Mouse (Mus musculus): Measurements from ENCODE around the gene Rfx4. TPM values are rescaled to one million over a fixed set of nuclear protein-coding genes. Genes with fewer than 3 reads are reported as not detected.

Gene Rfx4
- polyA plus RNA-seq, 1 experiment from 2014 or later = 0.19 TPM

- no peaks in the 10 kb centered on the region for H3K36me3 ChIP-seq (ENCODE audit: control insufficient read depth, insufficient read depth, low read length)
- H3K4me2 ChIP-seq (replicated peaks; ENCODE audit: low read depth, low read length) = no peak overlapping the region
- H3K27ac ChIP-seq (ENCODE audit: low read depth, low read length) = no peak overlapping the region
- no peaks in the 10 kb centered on the region for H3K9me3 ChIP-seq (ENCODE audit: control insufficient read depth, low read length)
- no peak overlapping the region for H3K4me3 ChIP-seq (ENCODE audit: low read length)
- 66% methylated on average over 10 of the region's 10 CpGs for WGBS
- ATAC-seq (ENCODE audit: low FRiP score, low TSS enrichment) = no peak
- H3K9ac ChIP-seq (ENCODE audit: low read depth, low read length) = no peak overlapping the region
- H3K27me3 ChIP-seq (ENCODE audit: control insufficient read depth, insufficient read depth, low read length) = no peaks in the 10 kb centered on the region
- no peaks in the 10 kb centered on the region for H3K4me1 ChIP-seq (ENCODE audit: control insufficient read depth, insufficient read depth, low read length)
Measured at GRCm38 (mm10) chr10:84768766-84769165, 12.9 kb downstream of the Rfx4 start.

DNA sequence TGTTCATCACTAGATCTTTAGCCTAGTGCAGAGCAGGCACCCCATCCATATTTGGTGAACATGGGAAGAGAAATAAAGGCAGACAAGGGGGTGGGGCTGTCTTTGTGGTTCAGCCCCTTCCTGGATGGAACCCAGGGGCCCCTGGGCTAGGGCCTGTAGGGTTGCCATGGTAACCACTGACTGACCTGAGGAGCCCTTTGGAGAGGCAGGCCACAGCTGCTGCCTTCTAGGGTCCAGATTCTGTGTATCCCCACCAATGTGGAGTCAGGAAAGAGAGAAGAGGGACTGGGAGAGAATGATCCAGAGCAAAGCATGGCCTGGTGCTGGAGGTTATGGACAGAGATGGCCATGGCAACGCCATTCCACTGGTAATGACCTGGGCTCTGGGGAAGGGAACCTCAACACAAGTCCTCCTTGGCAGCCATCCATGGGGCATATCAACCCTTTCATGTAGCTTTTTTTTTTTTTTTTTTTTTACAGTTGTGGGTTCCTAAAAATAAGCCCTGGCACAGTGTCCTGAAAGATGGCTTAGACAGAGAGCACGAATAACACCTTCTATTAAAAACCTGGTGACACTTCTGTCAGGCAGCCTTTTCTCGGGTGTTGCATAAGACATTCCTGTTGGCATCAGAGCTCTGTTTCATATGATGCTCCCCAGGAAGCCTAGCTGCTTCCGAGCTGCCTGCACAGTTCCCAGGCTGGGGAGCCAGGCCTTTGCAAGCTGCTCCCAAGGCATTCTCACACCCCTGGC lies 16.7 kb downstream of the Rfx4 start:
- 88% methylated on average over 4 of the region's 4 CpGs for WGBS
- Histone ChIP-seq H3K4me3 (ENCODE audit: low read length) (no peak overlapping the region), H3K27ac (ENCODE audit: low read depth, low read length) (no peak overlapping the region), H3K27me3 (ENCODE audit: control insufficient read depth, insufficient read depth, low read length) (no peaks in the 10 kb centered on the region), H3K4me1 (ENCODE audit: control insufficient read depth, insufficient read depth, low read length) (no peaks in the 10 kb centered on the region), H3K36me3 (ENCODE audit: control insufficient read depth, insufficient read depth, low read length) (no peaks in the 10 kb centered on the region), H3K9me3 (ENCODE audit: control insufficient read depth, low read length) (no peaks in the 10 kb centered on the region), H3K9ac (ENCODE audit: low read depth, low read length) (no peak overlapping the region), H3K4me2 (replicated peaks; ENCODE audit: low read depth, low read length) (no peak overlapping the region)
- no peak for ATAC-seq (ENCODE audit: low FRiP score, low TSS enrichment)

- no peak for ATAC-seq (ENCODE audit: low FRiP score, low TSS enrichment)
- no peaks in the 10 kb centered on the region for H3K4me1 ChIP-seq (ENCODE audit: control insufficient read depth, insufficient read depth, low read length)
Measured at GRCm38 (mm10) chr10:84773889-84774288, 18.0 kb downstream of the Rfx4 start.

DNA sequence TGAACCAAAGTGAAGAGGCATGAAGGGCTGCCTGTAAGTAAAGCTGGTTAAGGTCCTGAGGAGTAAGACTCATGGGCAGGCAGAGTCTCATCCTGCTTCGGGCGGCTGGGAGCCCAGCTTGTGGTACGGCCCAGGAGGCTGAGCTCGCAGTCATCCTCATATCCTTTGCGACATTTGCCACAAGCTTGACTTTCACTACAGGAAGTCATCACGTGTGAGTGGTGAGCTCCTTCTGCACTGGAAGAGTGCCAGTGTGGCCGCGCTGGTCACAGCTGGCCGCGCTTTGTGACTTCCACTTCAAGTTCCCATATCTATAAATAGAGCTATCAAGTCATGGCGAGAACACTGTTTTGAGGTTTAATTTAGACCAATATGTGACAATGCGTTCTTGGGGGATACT lies 18.7 kb downstream of the Rfx4 start:
- Histone ChIP-seq H3K4me1 (ENCODE audit: control insufficient read depth, insufficient read depth, low read length) (no peaks in the 10 kb centered on the region), H3K9ac (ENCODE audit: low read depth, low read length) (no peak overlapping the region), H3K27ac (ENCODE audit: low read depth, low read length) (no peak overlapping the region), H3K27me3 (ENCODE audit: control insufficient read depth, insufficient read depth, low read length) (no peaks in the 10 kb centered on the region), H3K9me3 (ENCODE audit: control insufficient read depth, low read length) (no peaks in the 10 kb centered on the region), H3K4me3 (ENCODE audit: low read length) (no peak overlapping the region), H3K4me2 (replicated peaks; ENCODE audit: low read depth, low read length) (no peak overlapping the region), H3K36me3 (ENCODE audit: control insufficient read depth, insufficient read depth, low read length) (no peaks in the 10 kb centered on the region)
- 79% methylated on average over 12 of the region's 12 CpGs for WGBS
- no peak for ATAC-seq (ENCODE audit: low FRiP score, low TSS enrichment)

More at GRCm38 (mm10) chr10:84773889-84774288, 18.0 kb downstream of the Rfx4 start:
- no peaks in the 10 kb centered on the region for H3K9me3 ChIP-seq (ENCODE audit: control insufficient read depth, low read length)
- no peaks in the 10 kb centered on the region for H3K36me3 ChIP-seq (ENCODE audit: control insufficient read depth, insufficient read depth, low read length)
- no peak overlapping the region for H3K27ac ChIP-seq (ENCODE audit: low read depth, low read length)
- WGBS = 89% methylated on average over 4 of the region's 4 CpGs
- H3K4me3 ChIP-seq (ENCODE audit: low read length) = no peak overlapping the region
- H3K27me3 ChIP-seq (ENCODE audit: control insufficient read depth, insufficient read depth, low read length) = no peaks in the 10 kb centered on the region
- no peak overlapping the region for H3K9ac ChIP-seq (ENCODE audit: low read depth, low read length)
- H3K4me2 ChIP-seq (replicated peaks; ENCODE audit: low read depth, low read length) = no peak overlapping the region

GRCm38 (mm10) chr10:84777109-84777508 lies 21.2 kb downstream of the Rfx4 start:
- H3K4me3 ChIP-seq (ENCODE audit: low read length) = no peak overlapping the region
- H3K9me3 ChIP-seq (ENCODE audit: control insufficient read depth, low read length) = no peaks in the 10 kb centered on the region
- no peaks in the 10 kb centered on the region for H3K4me1 ChIP-seq (ENCODE audit: control insufficient read depth, insufficient read depth, low read length)
- no peak overlapping the region for H3K9ac ChIP-seq (ENCODE audit: low read depth, low read length)
- no peak overlapping the region for H3K4me2 ChIP-seq (replicated peaks; ENCODE audit: low read depth, low read length)
- 70% methylated on average over 5 of the region's 5 CpGs for WGBS
- ATAC-seq (ENCODE audit: low FRiP score, low TSS enrichment) = no peak
- no peak overlapping the region for H3K27ac ChIP-seq (ENCODE audit: low read depth, low read length)
- no peaks in the 10 kb centered on the region for H3K36me3 ChIP-seq (ENCODE audit: control insufficient read depth, insufficient read depth, low read length)
- H3K27me3 ChIP-seq (ENCODE audit: control insufficient read depth, insufficient read depth, low read length) = no peaks in the 10 kb centered on the region

- H3K4me1 ChIP-seq (ENCODE audit: control insufficient read depth, insufficient read depth, low read length) = no peaks in the 10 kb centered on the region
- H3K4me3 ChIP-seq (ENCODE audit: low read length) = no peak overlapping the region
- H3K4me2 ChIP-seq (replicated peaks; ENCODE audit: low read depth, low read length) = no peak overlapping the region
- no peaks in the 10 kb centered on the region for H3K9me3 ChIP-seq (ENCODE audit: control insufficient read depth, low read length)
- no peaks in the 10 kb centered on the region for H3K27me3 ChIP-seq (ENCODE audit: control insufficient read depth, insufficient read depth, low read length)
- no peak for ATAC-seq (ENCODE audit: low FRiP score, low TSS enrichment)
- H3K27ac ChIP-seq (ENCODE audit: low read depth, low read length) = no peak overlapping the region
- 87% methylated on average over 7 of the region's 7 CpGs for WGBS
- no peaks in the 10 kb centered on the region for H3K36me3 ChIP-seq (ENCODE audit: control insufficient read depth, insufficient read depth, low read length)
- H3K9ac ChIP-seq (ENCODE audit: low read depth, low read length) = no peak overlapping the region
Measured at GRCm38 (mm10) chr10:84777974-84778373, 22.1 kb downstream of the Rfx4 start.

DNA sequence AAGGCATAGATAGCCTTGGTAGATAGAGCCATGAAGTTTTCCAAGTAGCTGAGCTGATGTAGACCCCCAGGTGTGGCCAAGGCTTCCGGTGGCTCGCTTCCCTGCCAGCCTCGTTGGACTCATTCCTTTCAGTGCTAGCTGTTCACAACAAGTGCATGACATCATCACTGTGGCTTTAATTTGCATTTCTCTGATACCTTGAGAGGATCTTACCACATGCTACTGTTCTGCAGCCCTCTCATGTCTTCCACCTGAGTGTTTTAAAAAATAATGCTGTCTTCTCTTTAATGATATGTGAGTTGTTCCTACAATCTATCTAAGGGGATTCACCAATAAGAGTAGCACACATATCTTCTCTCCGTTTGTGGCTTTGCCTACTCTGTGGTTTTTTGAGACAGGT lies 25.0 kb downstream of the Rfx4 start:
- Histone ChIP-seq H3K27ac (ENCODE audit: low read depth, low read length) (no peak overlapping the region), H3K36me3 (ENCODE audit: control insufficient read depth, insufficient read depth, low read length) (no peaks in the 10 kb centered on the region), H3K27me3 (ENCODE audit: control insufficient read depth, insufficient read depth, low read length) (no peaks in the 10 kb centered on the region), H3K9ac (ENCODE audit: low read depth, low read length) (no peak overlapping the region), H3K9me3 (ENCODE audit: control insufficient read depth, low read length) (no peaks in the 10 kb centered on the region), H3K4me1 (ENCODE audit: control insufficient read depth, insufficient read depth, low read length) (no peaks in the 10 kb centered on the region), H3K4me3 (ENCODE audit: low read length) (no peak overlapping the region), H3K4me2 (replicated peaks; ENCODE audit: low read depth, low read length) (no peak overlapping the region)
- no peak for ATAC-seq (ENCODE audit: low FRiP score, low TSS enrichment)
- WGBS = 84% methylated on average over 4 of the region's 4 CpGs

DNA sequence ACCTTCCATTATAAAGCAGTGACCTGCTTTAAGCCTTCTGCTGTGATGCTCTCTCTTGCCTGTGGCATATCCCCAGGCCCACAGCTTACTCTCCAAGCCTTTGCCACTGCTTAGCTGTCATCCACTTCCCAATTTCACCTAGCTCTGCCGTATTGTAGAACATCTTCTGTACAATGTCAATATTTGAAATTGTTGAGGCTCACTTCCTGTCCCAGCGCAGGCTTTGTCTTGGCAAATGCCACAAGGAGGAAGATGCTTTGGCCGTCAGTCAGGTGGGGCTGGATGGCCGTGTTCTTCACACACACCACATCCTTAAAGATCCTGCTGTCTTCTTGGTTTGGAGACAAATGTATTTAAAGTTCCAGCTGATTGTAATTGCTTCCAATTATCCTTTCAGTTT lies 29.5 kb downstream of the Rfx4 start:
- Histone ChIP-seq H3K9ac (ENCODE audit: low read depth, low read length) (no peak overlapping the region), H3K4me3 (ENCODE audit: low read length) (no peak overlapping the region), H3K4me1 (ENCODE audit: control insufficient read depth, insufficient read depth, low read length) (no peaks in the 10 kb centered on the region), H3K9me3 (ENCODE audit: control insufficient read depth, low read length) (no peaks in the 10 kb centered on the region), H3K27me3 (ENCODE audit: control insufficient read depth, insufficient read depth, low read length) (no peaks in the 10 kb centered on the region), H3K27ac (ENCODE audit: low read depth, low read length) (no peak overlapping the region), H3K4me2 (replicated peaks; ENCODE audit: low read depth, low read length) (no peak overlapping the region), H3K36me3 (ENCODE audit: control insufficient read depth, insufficient read depth, low read length) (no peaks in the 10 kb centered on the region)
- 79% methylated on average over 4 of the region's 4 CpGs for whole genome bisulfite sequencing
- no peak for ATAC-seq (ENCODE audit: low FRiP score, low TSS enrichment)

DNA sequence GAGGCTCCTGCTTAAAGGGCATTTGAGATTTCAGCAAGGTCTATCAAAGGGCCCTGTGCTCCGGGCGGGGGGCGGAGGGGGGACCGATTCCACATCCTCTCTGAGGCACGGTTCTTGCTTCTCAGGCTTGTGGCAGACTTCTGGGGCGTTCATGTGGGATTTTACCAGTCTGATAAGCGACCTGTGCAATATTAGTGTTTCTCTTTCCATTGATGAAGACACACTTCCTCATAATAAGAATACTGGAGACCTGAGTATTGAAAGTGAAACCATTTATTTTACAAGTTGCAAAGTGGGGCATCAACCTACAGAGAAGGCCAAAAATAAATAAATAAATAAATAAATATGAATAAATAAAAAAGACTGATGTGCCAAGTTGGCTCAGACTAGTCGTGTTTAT lies 34.5 kb downstream of the Rfx4 start:
- no peak overlapping the region for H3K4me2 ChIP-seq (replicated peaks; ENCODE audit: low read depth, low read length)
- H3K4me3 ChIP-seq (ENCODE audit: low read length) = no peak overlapping the region
- H3K27me3 ChIP-seq (ENCODE audit: control insufficient read depth, insufficient read depth, low read length) = no peaks in the 10 kb centered on the region
- no peak for ATAC-seq (ENCODE audit: low FRiP score, low TSS enrichment)
- H3K36me3 ChIP-seq (ENCODE audit: control insufficient read depth, insufficient read depth, low read length) = no peaks in the 10 kb centered on the region
- no peak overlapping the region for H3K9ac ChIP-seq (ENCODE audit: low read depth, low read length)
- no peaks in the 10 kb centered on the region for H3K4me1 ChIP-seq (ENCODE audit: control insufficient read depth, insufficient read depth, low read length)
- 84% methylated on average over 8 of the region's 8 CpGs for WGBS
- no peaks in the 10 kb centered on the region for H3K9me3 ChIP-seq (ENCODE audit: control insufficient read depth, low read length)
- H3K27ac ChIP-seq (ENCODE audit: low read depth, low read length) = no peak overlapping the region

Data from kidney, embryonic 14.5 days (tissue).